Mouse (Mus musculus) gastrocnemius, adult 8-10 months (tissue): ENCODE measurements around the gene Vmn2r75. TPM values are rescaled to one million over a fixed set of nuclear protein-coding genes. Genes with fewer than 3 reads are reported as not detected.
"Not testable (repeated sequence)": the region's sequence is repeated elsewhere in the genome, so short reads cannot be mapped to it uniquely, and the experiment has no call there.

Experiments used
- DNase-seq, 2 experiments: peaks; one replicate each; pipeline ENCODE4 v3.0.0; 2022; ENCODE audit warnings: low spot score in 2 of 2
- total RNA-seq, 4 experiments: library from RNA; stranded (reverse); gene quantifications; 2 replicates each; pipeline ENCODE4 v1.2.4; 2022

Gene Vmn2r75
- total RNA-seq = not detected

- not testable (repeated sequence) for DNase-seq
These were observed at the start of gene Vmn2r75 for GRCm38 (mm10) chr7:86171678-86172077. Gene Vmn2r75, minus strand, starts transcription at chr7:86171778.

- DNase-seq = no peak
These were observed 39.8 kb upstream of the Vmn2r75 start for GRCm38 (mm10) chr7:86211345-86211744.

Other genes starting within 250 kb of the Vmn2r75 start
- not detected for gene Vmn2r74, start 210.1 kb downstream of the Vmn2r75 start, total RNA-seq
- gene Vmn2r76, start 74.5 kb upstream of the Vmn2r75 start, total RNA-seq = not detected
- gene Olfr310, start 105.4 kb upstream of the Vmn2r75 start, total RNA-seq = not detected
- gene Olfr309, start 141.9 kb upstream of the Vmn2r75 start, total RNA-seq = not detected
- not detected for gene Olfr308, start 153.9 kb upstream of the Vmn2r75 start, total RNA-seq
- gene Olfr307, start 165.8 kb upstream of the Vmn2r75 start, total RNA-seq = not detected
- gene Olfr305, start 195.2 kb upstream of the Vmn2r75 start, total RNA-seq = not detected
- gene Olfr304, start 214.9 kb upstream of the Vmn2r75 start, total RNA-seq = not detected
- not detected for gene Olfr303, start 226.0 kb upstream of the Vmn2r75 start, total RNA-seq
- gene Olfr301, start 232.1 kb upstream of the Vmn2r75 start, total RNA-seq = not detected